Mouse (Mus musculus): ENCODE measurements around the gene Cox8a.

Cox8a gene

DNA sequence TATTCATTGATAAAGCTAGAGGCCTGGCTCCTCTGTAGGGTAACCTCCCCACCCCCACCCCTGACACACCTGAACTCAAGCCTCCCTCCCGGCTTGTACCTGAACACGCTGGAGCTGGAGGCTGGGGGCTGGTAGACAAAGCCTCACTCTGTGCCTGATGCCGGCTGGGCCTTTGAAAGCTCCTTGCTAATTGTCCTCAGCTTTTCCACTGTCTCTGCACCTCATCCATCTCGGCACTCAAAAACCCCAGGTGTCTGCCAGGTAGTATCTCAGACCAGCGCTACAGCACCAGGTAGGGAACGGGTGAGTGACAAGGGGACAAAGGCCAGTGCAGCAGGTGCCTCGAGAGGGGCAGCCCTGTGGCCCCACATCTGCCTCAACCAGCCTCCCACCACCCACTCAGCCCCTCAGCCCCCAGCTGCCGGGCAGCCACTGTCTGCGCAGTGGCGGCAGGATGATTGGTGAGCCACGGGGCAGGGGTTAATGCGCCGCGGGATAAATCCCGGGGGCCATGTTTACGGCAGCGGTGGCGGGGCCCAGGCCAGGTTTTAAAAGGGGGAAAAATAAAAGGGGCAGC lies 31.6 kb downstream of the Cox8a start:
- DNase-seq (ENCODE audit: extremely low read depth, low read depth): no peak

DNA sequence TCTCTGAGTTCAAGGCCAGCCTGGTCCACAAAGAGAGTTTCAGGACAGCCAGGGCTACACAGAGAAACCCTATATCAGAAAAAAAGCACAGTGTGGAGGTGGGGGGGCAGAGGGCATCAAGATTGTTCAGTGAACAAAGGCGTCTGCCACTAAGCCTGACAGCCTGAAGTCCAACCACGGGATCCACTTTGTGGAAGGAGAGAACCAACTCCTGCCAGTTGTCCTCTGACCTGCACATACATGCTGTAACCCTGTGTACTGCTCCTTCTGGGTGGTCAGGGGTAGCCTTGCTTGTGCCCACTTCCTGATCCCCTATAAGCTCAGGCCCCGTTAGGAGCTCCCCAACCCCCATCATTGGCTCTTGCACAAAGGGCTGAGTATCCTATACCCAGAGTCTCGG lies 32.4 kb downstream of the Cox8a start:
- no peak for DNase-seq (ENCODE audit: extremely low read depth, low read depth)

DNA sequence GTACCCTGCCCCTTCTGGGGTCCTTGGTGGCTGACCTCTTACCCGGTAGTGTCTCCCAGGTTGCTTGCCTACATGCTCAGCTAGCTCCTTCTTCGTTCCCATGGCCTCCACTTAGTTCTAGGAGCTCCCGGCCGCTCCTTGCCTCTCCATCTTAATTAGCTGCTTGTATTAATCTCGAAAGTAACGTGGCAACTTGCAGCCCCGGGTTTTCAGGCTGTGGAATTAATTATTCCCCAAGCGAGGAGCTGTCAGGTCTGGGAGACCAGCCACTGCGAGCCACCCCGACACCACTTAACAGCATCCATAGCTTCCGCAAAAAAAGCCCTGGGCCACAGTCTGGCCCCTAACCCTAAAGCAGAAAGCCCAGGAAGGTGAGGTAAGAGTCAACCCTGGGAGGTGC lies 34.0 kb downstream of the Cox8a start:
- no peak for DNase-seq (ENCODE audit: extremely low read depth, low read depth)

DNA sequence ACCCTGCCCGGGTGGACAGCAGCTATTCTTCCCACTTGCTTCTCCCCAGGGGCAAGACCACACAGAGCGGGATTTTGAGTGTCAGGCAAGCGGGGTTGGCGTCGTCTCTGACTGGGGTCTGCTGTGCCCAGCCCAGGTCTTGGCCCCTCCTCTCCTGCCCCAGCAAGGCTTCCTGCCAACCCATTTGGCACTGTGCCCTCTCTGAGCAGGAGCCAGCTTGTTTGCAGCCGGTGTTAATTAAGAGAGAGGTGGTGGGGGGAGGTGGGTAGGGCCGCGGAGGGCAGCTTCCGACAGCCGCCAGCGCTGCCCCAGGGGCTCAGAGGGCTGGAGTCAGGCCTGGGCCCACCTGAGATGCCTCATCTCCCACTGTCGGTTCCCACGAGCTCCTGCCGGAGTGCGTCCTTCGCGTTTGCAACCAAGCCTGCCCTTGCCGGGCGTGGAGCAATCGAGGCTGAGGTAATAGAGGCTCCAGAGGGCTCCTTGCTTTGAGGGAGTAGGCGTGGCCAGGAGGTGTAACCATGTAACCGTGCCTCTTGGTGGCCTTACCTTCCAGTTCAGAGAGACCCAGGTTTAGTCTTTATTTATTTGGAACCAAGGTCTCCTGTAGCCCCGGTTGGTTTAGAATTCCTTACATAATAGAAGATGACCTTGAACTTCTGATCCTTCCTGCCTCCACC lies 35.0 kb downstream of the Cox8a start:
- no peak for DNase-seq (ENCODE audit: extremely low read depth, low read depth)

DNA sequence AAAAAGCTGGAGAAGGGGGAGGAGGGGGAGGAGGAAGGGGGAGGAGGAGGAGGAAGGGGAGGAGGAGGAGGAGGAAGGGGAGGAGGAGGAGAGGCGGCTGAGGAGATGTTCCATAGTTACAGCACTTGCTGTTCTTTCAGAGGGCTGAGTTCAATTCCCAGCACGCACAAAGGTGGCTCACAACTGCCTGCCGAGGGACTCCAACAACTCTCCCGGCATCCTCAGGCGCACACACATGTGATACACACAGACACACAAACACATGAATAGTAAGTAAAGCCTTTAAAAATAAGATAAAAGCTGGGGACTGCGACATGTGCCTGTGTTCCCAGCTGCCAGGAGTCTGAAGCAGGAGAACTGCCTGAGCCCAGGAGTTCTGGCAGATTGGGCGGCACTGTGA lies 35.9 kb downstream of the Cox8a start:
- DNase-seq (ENCODE audit: extremely low read depth, low read depth): no peak

DNA sequence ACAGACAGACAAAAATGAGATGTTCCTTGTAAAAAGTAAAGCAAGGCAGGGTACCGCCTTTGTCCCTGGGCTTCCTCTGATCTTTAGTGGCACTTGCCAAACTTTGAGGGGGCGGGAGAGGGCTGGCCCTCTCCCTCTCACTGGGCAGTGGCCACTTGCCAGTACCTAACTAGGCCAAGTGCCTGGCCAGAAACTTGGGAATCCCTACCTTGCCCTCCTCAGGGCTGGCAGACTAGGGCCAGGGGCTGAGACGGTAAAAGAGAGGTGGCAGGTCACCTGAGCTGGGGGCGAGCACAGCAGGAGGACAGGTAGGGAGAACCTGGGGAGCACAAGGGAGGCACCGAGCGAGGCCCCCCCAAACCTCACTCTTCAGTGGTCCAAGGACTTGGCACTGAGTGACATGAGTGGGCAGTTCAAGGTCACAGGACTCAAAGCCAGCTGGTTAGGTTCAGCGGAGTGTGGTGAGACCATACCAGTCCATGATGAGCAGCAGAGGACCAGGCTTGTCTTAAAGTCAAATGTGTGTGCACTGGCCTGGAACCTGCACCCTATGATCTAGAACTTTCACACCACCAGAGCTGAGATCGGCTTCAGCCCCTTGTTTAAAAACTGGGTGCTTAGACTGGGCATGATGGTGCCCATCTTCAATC lies 36.5 kb downstream of the Cox8a start:
- no peak for DNase-seq (ENCODE audit: extremely low read depth, low read depth)

DNA sequence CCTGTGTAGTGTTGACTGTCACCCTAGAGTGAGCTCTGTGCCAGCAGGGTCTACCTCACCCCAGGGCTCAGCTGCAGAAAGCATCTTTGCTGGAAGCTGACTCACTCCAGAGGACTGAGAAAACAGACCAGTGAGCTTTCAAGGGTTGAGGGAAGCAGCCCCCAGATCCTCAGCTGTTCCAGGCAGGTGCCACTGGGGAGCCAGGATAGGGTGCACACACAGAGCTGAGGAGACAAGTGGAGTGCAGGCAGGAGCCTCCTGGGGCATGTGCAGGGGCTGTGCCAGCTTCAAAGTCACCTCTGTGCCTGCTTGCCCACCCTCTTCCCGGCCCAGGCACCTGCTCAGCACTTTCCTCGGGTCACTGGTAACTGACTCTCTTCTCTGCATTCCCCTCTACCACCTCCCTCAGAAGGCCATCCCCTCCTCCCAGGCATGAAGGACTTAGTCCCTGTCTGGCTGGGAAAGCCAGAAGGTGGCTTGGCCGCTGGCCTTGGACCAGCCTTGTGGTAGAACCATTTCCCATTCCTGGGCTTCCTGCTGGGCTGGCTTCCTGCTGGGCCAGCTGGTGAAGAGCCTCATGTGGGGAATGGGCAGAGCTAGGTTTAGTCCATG lies 38.5 kb downstream of the Cox8a start:
- no peak for DNase-seq (ENCODE audit: extremely low read depth, low read depth)

DNA sequence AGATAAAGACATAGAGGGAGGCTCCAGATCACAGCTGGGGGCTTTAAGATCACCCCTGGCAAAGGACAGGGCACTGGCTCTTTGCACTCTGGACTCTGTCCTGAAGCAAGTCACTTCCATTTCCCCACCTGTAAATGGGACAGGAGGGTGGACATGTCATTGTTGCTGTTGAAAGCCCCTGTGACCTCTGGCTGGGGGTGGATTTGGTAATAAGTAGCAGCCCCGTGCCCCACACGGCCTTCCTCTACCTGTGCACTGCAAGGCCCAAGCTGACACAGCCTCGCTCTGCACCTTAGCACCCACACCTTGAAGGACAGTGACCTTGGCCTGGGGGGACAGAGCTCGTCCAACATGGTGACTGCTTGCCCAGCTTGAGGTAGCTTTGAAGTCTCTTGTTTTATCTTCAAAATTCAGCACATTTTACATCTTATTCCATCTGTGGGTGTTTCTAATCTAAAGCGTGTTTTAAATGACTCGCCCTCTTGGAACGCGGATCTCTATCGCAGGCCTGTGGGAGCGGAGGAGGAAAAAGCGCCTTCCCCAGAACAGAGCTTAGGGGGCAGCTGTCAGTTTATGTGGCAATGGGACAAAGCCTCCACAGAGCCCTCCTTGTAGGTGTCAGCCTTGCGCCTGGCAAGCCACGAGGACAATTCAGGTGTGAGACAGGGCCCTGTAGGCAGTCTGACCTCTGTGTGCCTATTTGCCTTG lies 39.5 kb downstream of the Cox8a start:
- DNase-seq (ENCODE audit: extremely low read depth, low read depth): no peak

DNA sequence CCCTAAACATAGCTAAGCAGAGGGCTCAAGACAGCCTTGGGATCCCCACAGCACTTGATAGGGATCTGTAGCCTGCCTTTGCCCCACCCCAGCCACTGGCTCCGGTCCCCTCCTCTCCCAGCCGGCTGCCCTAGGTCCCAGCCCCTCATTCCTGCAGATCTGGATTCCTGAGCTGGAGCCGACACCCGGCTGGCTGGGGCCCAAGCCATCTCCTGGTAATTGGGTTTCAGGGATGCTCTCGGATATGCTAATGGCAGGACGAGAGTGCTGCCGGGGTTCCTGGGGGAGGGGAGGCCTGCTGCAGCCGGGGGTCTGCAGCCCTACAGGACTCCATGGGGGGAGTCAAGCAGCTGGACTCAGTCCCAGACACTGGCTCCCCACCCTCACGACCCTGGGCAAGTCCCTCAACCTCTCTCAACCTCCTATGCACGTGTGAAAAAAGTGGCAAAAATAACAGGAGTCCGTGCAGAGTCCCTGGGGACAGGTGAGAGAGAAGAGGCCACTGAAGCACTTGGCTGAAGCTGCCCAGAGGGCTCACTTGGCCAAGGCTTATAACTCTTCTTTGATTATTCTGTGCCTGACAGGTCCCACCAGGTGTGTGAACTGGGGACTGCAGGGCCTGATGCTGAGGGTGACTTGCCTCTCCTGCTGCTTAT lies 41.2 kb downstream of the Cox8a start:
- no peak for DNase-seq (ENCODE audit: extremely low read depth, low read depth)

DNA sequence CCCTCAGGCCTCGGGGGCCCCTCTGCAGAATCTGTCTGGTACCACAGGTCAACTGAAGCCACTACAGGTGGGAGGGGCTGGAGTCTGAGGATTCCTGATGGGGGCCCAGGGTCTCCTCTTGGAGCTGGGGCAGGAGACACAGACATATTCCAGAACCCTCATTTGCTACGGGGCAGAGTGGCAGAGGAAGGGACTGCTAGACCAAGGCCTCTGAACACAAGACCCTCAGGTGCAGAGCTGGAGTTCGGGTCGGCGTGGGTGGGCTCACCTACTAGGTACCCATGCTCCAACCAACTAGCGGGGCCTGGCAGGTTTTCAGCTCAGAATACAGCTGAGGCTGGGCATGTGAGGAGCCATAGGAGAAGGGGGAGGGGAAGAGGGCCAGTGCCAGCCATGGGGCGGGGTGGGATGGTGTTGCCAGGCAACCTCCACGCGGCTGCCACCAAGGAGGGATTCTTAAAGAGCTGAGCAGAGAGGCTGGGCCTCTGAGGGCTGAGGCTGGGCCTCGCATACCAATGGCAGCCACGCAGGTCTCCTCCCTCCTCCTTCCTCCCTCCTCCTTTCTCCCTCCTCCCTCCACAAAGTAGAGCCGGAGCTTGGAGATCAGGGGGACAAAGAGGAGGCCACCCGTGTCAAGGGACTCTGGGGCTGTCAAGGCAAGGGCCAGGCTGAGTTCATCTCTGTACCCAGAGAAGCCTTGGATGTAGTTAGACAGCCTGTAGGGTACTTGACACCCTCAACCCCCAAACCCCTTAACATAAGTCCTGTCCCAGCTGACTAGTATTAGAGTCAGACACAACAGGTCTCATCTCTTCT lies 45.2 kb downstream of the Cox8a start:
- DNase-seq (ENCODE audit: extremely low read depth, low read depth): no peak

DNA sequence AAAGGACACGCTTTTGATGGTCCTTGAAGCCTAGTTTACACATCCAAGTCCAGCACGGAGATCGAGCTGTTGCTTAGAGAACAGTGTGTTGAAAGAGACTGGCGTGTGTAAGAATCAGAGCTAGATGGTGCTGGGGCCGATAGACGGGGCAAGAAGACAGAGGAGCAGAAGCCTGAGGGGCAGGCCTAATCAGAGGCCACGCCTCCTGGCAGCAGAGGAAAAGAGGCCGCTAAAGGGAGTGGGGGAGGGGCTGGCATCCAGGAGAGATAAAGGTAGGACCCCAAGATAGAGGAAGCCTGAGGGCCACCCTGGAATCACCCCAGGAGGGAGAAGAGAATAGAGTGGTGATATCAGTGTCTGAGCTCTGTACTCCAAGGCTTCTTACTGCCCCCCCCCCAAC lies 46.0 kb downstream of the Cox8a start:
- DNase-seq (ENCODE audit: extremely low read depth, low read depth): no peak

DNA sequence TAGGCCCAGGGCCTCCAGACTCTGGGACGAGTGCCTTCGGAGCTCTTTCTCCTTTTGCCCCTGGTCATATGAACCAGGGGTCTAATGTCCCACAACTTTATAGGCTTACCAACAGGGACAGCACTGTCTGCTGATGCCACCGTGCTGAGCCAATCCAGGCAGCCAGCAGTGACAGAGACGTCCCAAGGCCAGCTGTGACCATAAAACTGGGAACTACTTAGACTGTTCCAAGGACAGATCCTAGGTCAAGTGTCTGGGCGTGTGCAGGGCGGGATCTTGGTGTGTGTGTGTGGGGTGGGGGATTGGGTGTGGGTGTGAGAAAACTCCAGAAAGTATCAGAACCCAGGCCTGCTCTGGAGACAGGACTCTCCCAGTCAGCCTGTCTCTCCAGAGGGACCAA lies 46.5 kb downstream of the Cox8a start:
- DNase-seq (ENCODE audit: extremely low read depth, low read depth): no peak

DNA sequence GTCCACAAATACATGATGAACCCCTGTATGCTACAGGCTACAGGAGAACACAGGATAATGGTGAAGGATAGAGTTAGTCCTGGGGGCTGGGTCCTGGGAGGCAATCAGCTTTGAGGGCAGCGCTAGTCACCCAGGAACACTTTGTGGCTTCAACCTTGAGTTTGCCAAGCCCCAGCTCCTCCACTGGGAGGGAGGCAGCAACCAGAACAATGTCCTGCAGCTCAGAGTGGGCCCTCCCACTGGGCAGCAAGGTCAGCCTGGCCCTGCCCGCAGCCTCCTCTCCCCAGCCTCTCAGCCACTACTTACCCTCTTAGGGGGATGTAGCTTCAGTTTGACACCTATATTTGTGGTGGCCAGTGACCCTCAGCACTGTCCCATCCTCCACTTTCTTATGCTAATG lies 49.0 kb downstream of the Cox8a start:
- DNase-seq (ENCODE audit: extremely low read depth, low read depth): no peak

DNA sequence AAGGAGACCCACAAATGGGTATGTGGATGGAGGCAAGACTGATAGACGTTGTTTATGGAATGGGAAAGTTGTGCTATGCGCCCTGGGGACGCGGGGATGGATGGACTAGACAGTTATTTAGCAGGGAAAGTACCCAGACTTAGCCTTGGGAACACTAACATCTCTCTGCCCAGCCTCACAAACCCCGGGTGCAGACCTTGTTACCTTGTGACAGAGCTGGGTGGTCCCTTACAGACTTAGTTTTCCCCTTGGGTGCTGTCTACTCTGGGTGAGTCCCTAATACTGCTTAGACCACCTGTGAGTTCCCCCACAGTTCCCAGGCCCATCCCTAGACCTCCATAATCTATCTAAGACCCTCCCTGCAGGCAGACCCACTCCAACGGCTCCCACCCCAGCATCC lies 50.6 kb downstream of the Cox8a start:
- DNase-seq (ENCODE audit: extremely low read depth, low read depth): no peak

DNA sequence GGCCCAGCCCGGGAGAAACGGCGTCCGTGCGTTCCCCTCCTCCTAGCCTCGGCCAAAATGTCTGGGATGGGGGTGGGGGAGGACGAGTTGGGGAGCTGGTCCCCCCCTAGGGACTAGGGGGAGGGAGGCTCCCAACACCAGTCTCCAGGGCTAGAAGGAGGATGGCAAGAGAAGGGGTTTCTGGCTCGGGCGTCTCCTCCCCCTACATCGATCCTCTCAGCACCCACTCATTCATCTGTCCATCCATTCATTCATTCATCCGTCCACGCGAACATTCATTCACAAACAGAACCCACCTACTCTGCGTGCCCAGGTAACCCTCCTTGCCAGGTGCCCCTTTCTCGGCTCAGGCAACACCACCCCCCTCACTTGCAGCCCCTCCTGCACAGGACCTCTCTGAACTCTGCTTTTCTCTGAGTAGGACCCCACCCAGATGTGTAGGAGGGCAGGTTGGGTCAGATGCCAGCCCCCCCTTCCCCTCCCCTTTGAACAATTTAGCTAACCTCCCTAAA lies 51.2 kb downstream of the Cox8a start:
- DNase-seq (ENCODE audit: extremely low read depth, low read depth): no peak

DNA sequence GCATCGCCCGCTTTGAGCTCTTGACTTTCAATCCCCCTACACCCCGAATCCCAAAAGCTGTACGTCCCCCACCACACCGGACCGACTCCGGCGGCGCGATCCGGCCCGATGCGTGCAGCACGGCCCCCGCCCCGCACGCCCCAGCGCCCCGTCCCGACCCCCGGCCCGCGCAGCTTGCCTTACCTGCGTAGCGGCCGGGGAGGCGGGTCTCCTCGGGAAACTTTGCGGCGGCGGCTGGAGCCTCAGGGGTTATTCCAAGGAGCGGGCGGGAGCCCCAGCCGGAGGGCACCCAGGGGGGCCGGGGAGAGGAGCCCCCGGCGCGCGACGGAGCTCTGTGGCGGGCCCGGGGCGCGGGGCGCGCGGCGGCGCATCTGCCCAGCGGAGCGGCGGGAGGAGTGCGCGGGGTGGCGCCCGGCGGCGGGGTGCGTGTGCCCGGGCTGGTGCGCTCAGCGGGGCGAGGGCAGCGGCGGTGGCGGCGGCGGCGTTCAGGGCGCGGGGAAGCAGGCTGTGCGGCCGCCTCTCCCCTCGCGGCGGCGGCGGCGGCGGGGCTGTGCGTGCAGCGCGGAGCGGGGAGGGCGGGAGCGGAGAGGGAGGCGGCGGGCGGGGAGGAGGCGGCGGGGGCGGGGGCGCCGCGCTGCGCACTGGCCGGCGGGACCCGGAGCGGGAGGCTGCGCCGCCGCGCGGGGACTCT lies 51.8 kb downstream of the Cox8a start:
- DNase-seq (ENCODE audit: extremely low read depth, low read depth): no peak
